Mouse (Mus musculus) stomach, embryonic 16.5 days (tissue): ENCODE measurements around the gene Ptpru. TPM values are rescaled to one million over a fixed set of nuclear protein-coding genes. Genes with fewer than 3 reads are reported as not detected.

ENCODE experiments used
- ATAC-seq: fragments of 200-750 bp; cut with Nextera tagmentation; 2 replicates; pipeline ENCODE4 v1.8.0; 2017; ENCODE audit warnings: moderate number of reproducible peaks, moderate TSS enrichment; ENCODE audit not compliant: insufficient read depth, low FRiP score
- H3K27ac ChIP-seq: fragments of 300-500 bp; sonication (generic); 2 replicates; pipeline ENCODE4 v1.5.1; 2014; ENCODE audit warnings: low read length
- H3K27me3 ChIP-seq: fragments of 300-500 bp; sonication (generic); 2 replicates; pipeline ENCODE4 v1.6.1; 2014; ENCODE audit warnings: low read length, control low read depth, mixed read lengths; ENCODE audit not compliant: control insufficient read depth, insufficient read depth
- H3K36me3 ChIP-seq: fragments of 300-500 bp; sonication (generic); 2 replicates; pipeline ENCODE4 v1.6.1; 2014; ENCODE audit warnings: low read length; ENCODE audit not compliant: control insufficient read depth, insufficient read depth
- H3K4me1 ChIP-seq: fragments of 300-500 bp; sonication (generic); 2 replicates; pipeline ENCODE4 v1.6.1; 2014; ENCODE audit warnings: low read length, control low read depth, mixed read lengths; ENCODE audit not compliant: control insufficient read depth, insufficient read depth
- H3K4me2 ChIP-seq: fragments of 300-500 bp; sonication (generic); 2 replicates; pipeline ENCODE4 v1.6.1; 2014; ENCODE audit warnings: low read depth, low read length, mixed read lengths
- H3K4me3 ChIP-seq: fragments of 300-500 bp; sonication (generic); replicated peaks from 2 replicates; pipeline ENCODE4 v1.5.1; 2014; ENCODE audit warnings: mild to moderate bottlenecking, low read length
- H3K9ac ChIP-seq: fragments of 300-500 bp; sonication (generic); 2 replicates; pipeline ENCODE4 v1.6.1; 2014; ENCODE audit warnings: low read length
- H3K9me3 ChIP-seq: fragments of 300-500 bp; sonication (generic); replicated peaks from 2 replicates; pipeline ENCODE4 v1.6.1; 2016; ENCODE audit warnings: low read length, control low read depth; ENCODE audit not compliant: control insufficient read depth
- WGBS: fragments of 180-500 bp; shearing (Covaris S2); extraction: QIAGEN DNeasy Blood & Tissue Kit; methylation state at CpG from one replicate; pipeline ENCODE4 v1.1.7; 2014; 5-methylcytosine and 5-hydroxymethylcytosine counted together
- polyA plus RNA-seq: library from polyadenylated mRNA; unstranded; fragments of >200 nt; fragmentation: Nextera tagmentation; extraction: Ambion mirVana; gene quantifications from 2 replicates; pipeline ENCODE4 v1.2.1, GENCODE M21; 2015

Ptpru gene
- polyA plus RNA-seq, 1 experiment from 2014 or later, result 13.8 TPM

- Histone ChIP-seq H3K9ac (peak within 1 kb of the TSS; percentile 100), H3K4me1 (peaks cover 41% of the 10 kb centered on the region), H3K27ac (peak within 1 kb of the TSS; percentile 100), H3K4me2 (peak within 1 kb of the TSS; percentile 92), H3K36me3 (no peaks in the 10 kb centered on the region; the same call in 1 of the 2 replicates), H3K27me3 (no peaks in the 10 kb centered on the region), H3K9me3 (no peaks in the 10 kb centered on the region), H3K4me3 (peak within 1 kb of the TSS; percentile 99)
- ATAC-seq, result peak; percentile 96
- WGBS, result under 1% methylated on average over 99 of the region's 116 CpGs
Observed at GRCm38 (mm10) chr4:131873293-131874168, 35.4 kb upstream of the Ptpru start, which contains the start of gene Srsf4. Srsf4 (plus strand) TSS chr4:131873617.

DNA sequence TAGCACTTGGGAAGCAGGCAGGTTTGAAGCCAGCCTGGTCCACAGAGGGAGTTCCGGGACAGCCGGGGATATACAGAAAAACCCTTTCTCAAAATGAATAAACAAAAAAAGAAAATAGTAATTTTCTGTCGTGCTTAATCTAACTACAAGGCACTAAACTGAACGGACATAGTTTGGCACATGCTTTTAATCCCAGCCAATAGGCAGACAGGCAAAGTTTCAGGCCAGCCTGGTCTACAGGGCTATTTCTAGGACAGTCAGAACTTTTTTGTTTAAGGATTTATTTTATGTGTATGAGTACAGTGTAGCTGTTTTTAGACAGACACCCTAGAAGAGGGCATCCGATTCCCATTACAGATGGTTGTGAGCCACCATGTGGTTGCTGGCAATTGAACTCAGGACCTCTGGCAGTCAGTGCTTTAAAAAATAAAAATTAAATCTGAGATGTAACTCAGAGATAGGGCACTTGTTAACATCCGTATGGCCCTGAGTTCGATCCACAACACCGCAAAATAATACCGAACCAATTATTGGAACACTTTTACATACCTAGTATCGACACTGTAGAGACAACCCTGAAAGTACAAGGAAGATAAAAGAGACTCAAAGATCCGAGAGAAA, 34.7 kb upstream of the Ptpru start:
- Histone ChIP-seq H3K4me2 (peak overlapping the region; percentile 62), H3K4me1 (peaks cover 34% of the 10 kb centered on the region), H3K36me3 (no peaks in the 10 kb centered on the region; the same call in 1 of the 2 replicates), H3K9me3 (no peaks in the 10 kb centered on the region), H3K27ac (peak overlapping the region; percentile 78), H3K27me3 (no peaks in the 10 kb centered on the region), H3K9ac (peak overlapping the region; percentile 77), H3K4me3 (peak overlapping the region; percentile 99)
- 4% methylated on average over 11 of the region's 11 CpGs for WGBS
- ATAC-seq, result peak; percentile 5; the same call in 1 of the 2 replicates

DNA sequence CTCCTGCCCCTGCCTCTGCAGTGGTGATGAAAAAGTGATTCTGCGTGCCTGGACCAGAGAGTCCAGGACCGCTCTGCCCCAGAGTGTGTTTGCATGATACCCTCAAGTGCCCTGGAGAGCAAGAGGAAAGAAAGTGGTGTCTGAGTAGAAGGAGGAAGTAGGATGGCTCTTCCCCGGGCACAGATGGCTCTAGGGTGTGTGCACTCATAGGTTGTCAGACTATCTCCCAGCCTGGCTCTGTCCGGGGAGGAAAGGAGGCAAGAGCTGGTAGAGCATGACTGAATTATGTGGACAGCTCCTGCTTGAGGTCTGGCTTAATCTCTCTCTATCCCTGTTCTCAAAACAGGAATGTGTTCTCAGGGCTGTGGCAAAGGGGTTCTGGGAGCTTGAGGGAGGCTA, 23.3 kb upstream of the Ptpru start:
- 79% methylated on average over 4 of the region's 4 CpGs for WGBS
- no peak for ATAC-seq
- H3K4me3 ChIP-seq, result no peak overlapping the region
- no peak overlapping the region for H3K4me2 ChIP-seq
- H3K9me3 ChIP-seq, result no peaks in the 10 kb centered on the region
- H3K4me1 ChIP-seq, result no peaks in the 10 kb centered on the region
- H3K36me3 ChIP-seq, result no peaks in the 10 kb centered on the region
- H3K9ac ChIP-seq, result 0 out of 2 replicates have a peak overlapping the region, but pooled peaks have one; percentile 29
- H3K27ac ChIP-seq, result no peak overlapping the region
- no peaks in the 10 kb centered on the region for H3K27me3 ChIP-seq

DNA sequence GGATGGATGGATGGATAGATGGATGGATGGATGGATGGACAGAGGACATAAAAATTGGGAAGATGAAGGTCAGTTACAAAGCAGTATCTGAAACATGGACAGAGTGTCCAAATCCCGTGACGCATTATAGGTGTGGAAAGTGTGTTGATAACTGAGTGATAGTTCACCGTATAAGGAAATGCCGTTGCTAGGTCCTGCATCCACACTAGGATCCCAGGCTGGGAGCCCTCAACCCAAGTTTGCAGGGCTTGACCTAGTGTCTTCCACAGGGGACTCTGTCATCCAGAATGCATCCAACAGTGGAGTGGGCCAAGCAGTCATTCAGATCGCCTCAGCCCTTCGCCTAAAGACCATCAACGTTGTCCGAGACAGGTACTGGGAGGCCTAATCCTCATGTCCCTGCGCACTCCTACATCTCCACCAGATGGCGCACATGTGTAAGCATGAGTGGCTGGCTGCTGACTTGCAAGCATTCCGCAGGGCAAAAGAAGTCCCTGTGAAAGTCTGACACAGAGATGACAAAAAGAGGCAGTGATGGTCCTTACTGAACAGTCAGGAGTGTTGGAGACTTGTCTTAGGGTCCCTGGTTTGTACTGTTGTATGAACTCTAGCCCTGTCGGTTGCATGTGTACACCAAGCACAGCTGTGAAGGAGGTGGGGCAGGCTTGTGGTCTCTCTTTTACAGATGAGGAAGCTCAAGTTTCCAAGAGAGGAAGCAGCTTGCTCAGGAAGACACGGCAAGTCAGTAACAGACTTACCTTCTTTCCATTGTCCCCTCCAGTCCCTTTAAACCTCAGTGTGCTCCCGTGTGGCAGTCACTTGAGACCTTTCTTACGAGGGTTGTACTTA, 22.6 kb upstream of the Ptpru start:
- no peak overlapping the region for H3K27ac ChIP-seq
- H3K4me2 ChIP-seq, result no peak overlapping the region
- H3K9me3 ChIP-seq, result no peaks in the 10 kb centered on the region
- ATAC-seq, result peak; percentile 76; the same call in 1 of the 2 replicates
- WGBS, result 43% methylated on average over 15 of the region's 15 CpGs
- no peaks in the 10 kb centered on the region for H3K4me1 ChIP-seq
- H3K4me3 ChIP-seq, result no peak overlapping the region
- H3K36me3 ChIP-seq, result no peaks in the 10 kb centered on the region
- H3K9ac ChIP-seq, result 0 out of 2 replicates have a peak overlapping the region, but pooled peaks have one; percentile 29
- no peaks in the 10 kb centered on the region for H3K27me3 ChIP-seq

DNA sequence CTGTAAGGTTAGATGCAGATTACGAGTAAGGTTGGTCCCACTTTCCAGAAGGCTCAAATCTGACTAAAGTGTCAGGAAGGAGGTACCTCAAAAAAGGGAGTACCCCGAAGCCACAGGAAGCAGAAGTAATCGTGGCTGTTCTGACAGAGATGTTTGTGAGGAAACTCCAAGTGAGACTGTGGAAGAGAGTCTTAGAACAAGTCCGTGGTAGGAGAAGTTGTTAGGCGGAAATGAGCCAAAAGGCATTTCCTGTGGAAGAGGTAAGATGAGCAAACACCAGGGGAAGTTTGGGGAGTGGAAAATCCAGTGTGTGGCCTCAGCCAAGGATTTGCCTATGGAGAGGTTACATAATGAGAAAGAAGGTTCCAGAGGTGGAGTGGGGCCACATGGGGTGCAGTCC, 16.9 kb upstream of the Ptpru start:
- Histone ChIP-seq H3K4me2 (no peak overlapping the region), H3K27me3 (no peaks in the 10 kb centered on the region), H3K4me3 (no peak overlapping the region), H3K36me3 (no peaks in the 10 kb centered on the region), H3K27ac (no peak overlapping the region), H3K4me1 (peaks cover 14% of the 10 kb centered on the region), H3K9ac (no peak overlapping the region), H3K9me3 (no peaks in the 10 kb centered on the region)
- WGBS, result 72% methylated on average over 5 of the region's 5 CpGs
- ATAC-seq, result no peak

DNA sequence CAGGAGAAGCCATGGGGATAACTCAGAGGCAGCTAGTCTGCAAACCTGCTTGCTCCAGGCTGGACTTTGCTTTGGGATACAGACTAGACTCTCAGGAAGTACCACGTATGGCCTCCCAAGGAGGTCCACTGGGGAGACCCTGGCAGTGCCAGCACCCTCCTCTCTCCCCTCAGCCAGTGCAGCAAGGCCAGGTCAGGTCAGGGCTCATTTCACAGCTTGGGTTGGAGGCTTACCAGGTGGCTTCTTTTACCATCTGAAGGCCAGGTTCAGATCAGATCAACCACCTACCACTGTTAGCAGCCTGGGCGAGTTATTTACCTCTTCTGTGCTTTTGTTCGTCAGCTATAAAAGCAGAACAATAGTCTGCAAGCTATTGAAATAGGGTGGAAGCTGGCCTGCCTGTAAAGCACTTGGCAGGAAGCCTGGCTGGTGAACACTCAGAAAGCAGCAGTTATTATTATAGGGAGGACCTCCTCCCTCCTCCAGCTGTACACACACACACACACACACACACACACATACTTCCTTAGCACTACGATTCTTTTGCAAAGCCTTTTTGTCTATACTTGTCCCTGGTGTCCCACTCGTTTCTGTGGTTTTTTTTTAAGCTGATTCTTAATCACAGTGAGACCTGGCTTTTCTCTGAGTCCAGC, 12.0 kb upstream of the Ptpru start:
- Histone ChIP-seq H3K9me3 (no peaks in the 10 kb centered on the region), H3K36me3 (no peaks in the 10 kb centered on the region), H3K4me3 (no peak overlapping the region), H3K9ac (0 out of 2 replicates have a peak overlapping the region, but pooled peaks have one; percentile 8), H3K4me2 (peak overlapping the region; percentile 21; the same call in 1 of the 2 replicates), H3K4me1 (peaks cover 20% of the 10 kb centered on the region), H3K27ac (peak overlapping the region; percentile 82), H3K27me3 (no peaks in the 10 kb centered on the region)
- 22% methylated on average over 5 of the region's 5 CpGs for WGBS
- ATAC-seq, result peak; percentile 72; the same call in 1 of the 2 replicates

DNA sequence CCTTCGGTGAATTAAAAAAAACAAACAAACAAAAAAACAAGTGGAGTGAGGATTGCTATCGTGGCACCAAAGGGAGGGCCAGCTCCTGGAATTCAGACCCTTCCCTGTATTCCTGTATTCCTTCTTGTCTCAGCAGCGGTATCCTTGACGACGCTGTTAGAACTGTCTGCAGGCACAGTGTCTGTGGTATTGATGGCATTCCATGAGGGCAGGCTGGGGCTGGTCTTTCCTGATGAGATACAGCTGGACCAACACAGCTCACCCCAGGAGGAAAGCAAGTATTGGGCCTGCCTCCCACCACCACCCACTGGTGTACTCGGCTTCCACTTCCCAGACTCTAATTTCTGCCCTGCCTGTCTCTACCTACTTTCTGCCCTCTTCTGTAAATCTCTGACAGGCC, 10.0 kb upstream of the Ptpru start:
- 50% methylated on average over 6 of the region's 6 CpGs for WGBS
- no peak overlapping the region for H3K4me3 ChIP-seq
- ATAC-seq, result no peak
- peaks cover 30% of the 10 kb centered on the region for H3K4me1 ChIP-seq
- H3K9ac ChIP-seq, result no peak overlapping the region
- no peaks in the 10 kb centered on the region for H3K36me3 ChIP-seq
- H3K27me3 ChIP-seq, result no peaks in the 10 kb centered on the region
- no peak overlapping the region for H3K4me2 ChIP-seq
- H3K27ac ChIP-seq, result no peak overlapping the region
- no peaks in the 10 kb centered on the region for H3K9me3 ChIP-seq

DNA sequence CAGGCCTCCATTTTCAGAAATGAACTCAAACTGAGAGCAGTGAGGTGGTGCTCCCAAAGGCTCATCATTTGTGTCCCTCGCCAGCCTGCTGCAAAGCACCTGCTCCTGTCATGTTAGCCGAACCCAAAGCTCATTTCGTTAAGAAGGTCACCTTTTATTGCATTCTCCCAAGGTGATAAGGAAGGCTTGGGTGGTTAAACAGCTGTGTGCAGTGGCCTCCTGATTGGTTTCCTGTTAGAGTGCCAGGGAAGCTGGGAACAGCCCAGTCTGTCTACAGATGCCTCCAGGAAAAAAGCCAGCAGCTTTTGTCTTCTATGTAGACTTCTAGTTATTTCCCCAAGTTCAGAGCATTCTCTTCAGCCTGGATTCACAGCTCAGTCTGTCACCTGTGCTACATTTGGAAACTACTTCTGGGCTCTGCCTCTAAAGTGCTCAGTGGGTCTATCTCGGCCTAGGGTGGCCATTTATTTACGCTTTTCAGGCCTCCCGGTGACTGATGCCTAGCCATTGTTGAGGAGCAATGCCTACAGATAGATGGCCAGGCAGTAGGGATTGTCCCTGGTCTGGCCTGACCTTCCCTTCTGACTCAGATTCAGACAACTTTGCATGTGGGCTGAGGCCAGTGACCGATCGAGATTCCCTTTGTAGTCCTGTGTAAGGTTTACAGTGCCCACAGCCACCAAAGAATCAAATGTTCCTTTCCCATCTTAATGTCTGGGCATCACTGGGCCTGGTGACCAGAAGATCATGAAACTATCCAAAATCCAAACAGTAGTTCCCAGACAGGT, 8.1 kb upstream of the Ptpru start:
- Histone ChIP-seq H3K4me2 (no peak overlapping the region), H3K27me3 (no peaks in the 10 kb centered on the region), H3K36me3 (no peaks in the 10 kb centered on the region), H3K4me1 (peaks cover 27% of the 10 kb centered on the region), H3K9ac (no peak overlapping the region), H3K4me3 (no peak overlapping the region), H3K27ac (0 out of 2 replicates have a peak overlapping the region, but pooled peaks have one; percentile 35), H3K9me3 (no peaks in the 10 kb centered on the region)
- 74% methylated on average over 8 of the region's 8 CpGs for WGBS
- ATAC-seq, result no peak
